Mouse (Mus musculus) kidney, postnatal 25 days (tissue): Measurements from ENCODE around the gene Pde4dip.

ENCODE experiments used
- DNase-seq, 2 experiments: peaks; one replicate each; pipeline ENCODE4 v3.0.0; 2021; ENCODE audit warnings: mixed read lengths in 2 of 2

Gene Pde4dip

GRCm38 (mm10) chr3:97888168-97888901, at the start of gene Pde4dip:
Gene Pde4dip (minus strand): TSS chr3:97888707.
- DNase-seq: no peak

- DNase-seq: no peak
These were observed 49.4 kb upstream of the Pde4dip start for GRCm38 (mm10) chr3:97937945-97938266.

GRCm38 (mm10) chr3:97937068-97937944, 48.8 kb upstream of the Pde4dip start:
- no peak for DNase-seq

- no peak for DNase-seq
These were observed 46.1 kb upstream of the Pde4dip start for GRCm38 (mm10) chr3:97934331-97935300.

GRCm38 (mm10) chr3:97933811-97934210, 45.3 kb upstream of the Pde4dip start:
- DNase-seq: no peak

- no peak for DNase-seq
These were observed 44.7 kb upstream of the Pde4dip start for GRCm38 (mm10) chr3:97933251-97933650.

- DNase-seq: no peak
These were observed 44.3 kb upstream of the Pde4dip start for GRCm38 (mm10) chr3:97932771-97933170.

GRCm38 (mm10) chr3:97932131-97932530, 43.6 kb upstream of the Pde4dip start:
- no peak for DNase-seq

- no peak for DNase-seq
These were observed 42.9 kb upstream of the Pde4dip start for GRCm38 (mm10) chr3:97931310-97931885.

- no peak for DNase-seq
These were observed 42.3 kb upstream of the Pde4dip start for GRCm38 (mm10) chr3:97930787-97931158.

GRCm38 (mm10) chr3:97930141-97930786, 41.8 kb upstream of the Pde4dip start:
- DNase-seq: no peak

- peak; percentile 75 to 93 for DNase-seq
These were observed 40.7 kb upstream of the Pde4dip start for GRCm38 (mm10) chr3:97928968-97929858.

- DNase-seq: no peak
These were observed 38.8 kb upstream of the Pde4dip start for GRCm38 (mm10) chr3:97927322-97927721.

- no peak for DNase-seq
These were observed 36.7 kb upstream of the Pde4dip start for GRCm38 (mm10) chr3:97925246-97925645.

GRCm38 (mm10) chr3:97918885-97919550, 30.5 kb upstream of the Pde4dip start:
- DNase-seq: no peak

- DNase-seq: no peak
These were observed 26.6 kb upstream of the Pde4dip start for GRCm38 (mm10) chr3:97915081-97915480.

- no peak for DNase-seq
These were observed 22.6 kb upstream of the Pde4dip start for GRCm38 (mm10) chr3:97911093-97911492.

- DNase-seq: no peak
These were observed 21.2 kb upstream of the Pde4dip start for GRCm38 (mm10) chr3:97909737-97910136.

- DNase-seq: no peak
These were observed 13.1 kb upstream of the Pde4dip start for GRCm38 (mm10) chr3:97901586-97901985.
